Mouse (Mus musculus): ENCODE measurements around the gene Hlcs. TPM values are rescaled to one million over a fixed set of nuclear protein-coding genes. Genes with fewer than 3 reads are reported as not detected.

Hlcs gene
- polyA plus RNA-seq, 1 experiment from 2014 or later = 8.4 TPM

DNA sequence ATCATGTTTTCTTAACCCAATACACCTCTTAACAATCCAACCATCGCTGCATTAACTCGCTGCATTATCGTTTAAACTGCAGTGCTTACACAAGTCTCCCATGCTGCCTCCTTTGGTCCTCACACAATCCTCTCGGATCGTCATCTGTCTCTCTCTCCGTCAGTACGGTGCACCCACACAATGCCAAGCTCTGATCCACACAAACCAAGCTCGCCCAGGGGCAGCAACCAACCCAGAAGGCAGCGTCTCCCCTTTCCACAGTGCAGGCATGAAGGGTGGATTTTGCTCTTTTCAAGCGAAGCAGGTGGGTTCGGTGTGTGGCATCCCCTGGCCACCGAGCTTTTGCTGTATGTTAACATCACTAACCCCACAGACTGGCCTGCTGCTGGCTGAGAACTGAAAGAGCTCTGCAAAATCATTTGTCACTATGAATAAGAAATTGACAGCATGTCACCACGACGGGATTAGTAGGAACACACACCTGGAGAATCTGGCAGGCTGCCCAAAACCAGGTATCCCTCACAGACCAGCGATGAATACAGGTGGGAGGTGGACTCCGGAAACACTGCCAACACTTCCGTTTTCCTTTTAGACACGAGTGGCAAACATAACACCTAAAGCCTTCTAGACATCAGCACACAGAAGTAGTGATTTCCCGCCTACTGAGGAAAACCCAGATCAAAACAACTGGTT lies 52.3 kb downstream of the Hlcs start:
- no peak overlapping the region for H3K4me2 ChIP-seq (ENCODE audit: low read depth, severe bottlenecking)
- H3K4me1 ChIP-seq (ENCODE audit: control insufficient read depth, insufficient read depth, low read length) = no peaks in the 10 kb centered on the region
- no peak for ATAC-seq (ENCODE audit: insufficient number of reproducible peaks, low FRiP score, low TSS enrichment, low read depth)
- no peaks in the 10 kb centered on the region for H3K9me3 ChIP-seq (ENCODE audit: control insufficient read depth, low read length)
- no peak overlapping the region for H3K4me3 ChIP-seq (ENCODE audit: low read depth, low read length)
- H3K36me3 ChIP-seq (ENCODE audit: control insufficient read depth, insufficient read depth, low read length) = no peaks in the 10 kb centered on the region
- 0 out of 2 replicates have a peak, but pooled peaks cover 2% of the 10 kb centered on the region for H3K27me3 ChIP-seq (ENCODE audit: control insufficient read depth, insufficient read depth, low read length)
- H3K27ac ChIP-seq (replicated peaks; ENCODE audit: low read depth, low read length) = no peak overlapping the region
- no peak overlapping the region for H3K9ac ChIP-seq (ENCODE audit: low read length)
- WGBS = 91% methylated on average over 19 of the region's 19 CpGs
- no peak for DNase-seq (ENCODE audit: low spot score)

DNA sequence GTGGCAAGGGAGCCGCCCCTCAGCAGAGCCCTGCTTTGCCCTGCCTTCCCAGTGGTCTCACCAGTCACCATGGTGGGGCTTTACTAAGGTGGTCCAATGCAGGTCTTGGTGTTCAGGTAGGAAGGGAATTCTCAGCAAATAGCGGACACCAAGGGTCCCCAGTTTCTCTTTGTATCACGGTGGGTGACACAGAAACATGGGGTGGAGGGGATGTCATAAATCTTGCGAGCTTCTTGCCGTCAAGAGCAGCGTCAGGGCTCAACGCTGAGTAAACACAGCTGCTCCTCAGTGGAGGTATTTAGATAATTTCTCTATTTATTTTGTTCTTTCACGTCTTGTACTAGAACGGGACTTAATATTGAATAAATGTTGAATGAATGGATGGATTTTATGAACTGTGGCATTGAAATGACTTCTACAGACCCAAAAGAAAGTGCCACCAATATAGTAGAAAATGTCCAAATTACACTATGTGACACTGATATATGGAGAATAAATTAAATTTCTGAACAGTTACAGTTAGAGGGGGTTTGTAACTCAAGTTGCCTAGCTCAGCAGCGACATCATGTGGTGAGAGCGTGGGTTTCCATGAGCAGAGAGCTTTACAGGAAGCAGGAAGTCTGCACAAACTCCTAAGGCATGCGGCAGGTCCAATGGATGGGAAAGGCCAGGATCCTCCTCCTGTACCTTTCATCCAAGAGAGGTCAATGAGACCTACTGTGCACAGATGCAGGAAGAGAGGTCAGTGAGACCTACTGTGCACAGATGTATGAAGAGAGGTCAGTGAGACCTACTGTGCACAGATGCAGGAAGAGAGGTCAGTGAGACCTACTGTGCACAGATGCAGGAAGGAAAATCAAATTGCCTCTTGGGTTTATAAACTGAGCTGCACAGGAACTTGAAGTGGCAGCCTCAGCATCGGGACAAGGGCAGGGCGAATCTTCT lies 54.7 kb downstream of the Hlcs start:
- ATAC-seq (ENCODE audit: insufficient number of reproducible peaks, low FRiP score, low TSS enrichment, low read depth) = peak; percentile 35; the same call in 1 of the 2 replicates
- Histone ChIP-seq H3K9me3 (ENCODE audit: control insufficient read depth, low read length) (no peaks in the 10 kb centered on the region), H3K4me1 (ENCODE audit: control insufficient read depth, insufficient read depth, low read length) (peaks cover 14% of the 10 kb centered on the region), H3K4me2 (ENCODE audit: low read depth, severe bottlenecking) (no peak overlapping the region), H3K36me3 (ENCODE audit: control insufficient read depth, insufficient read depth, low read length) (no peaks in the 10 kb centered on the region), H3K4me3 (ENCODE audit: low read depth, low read length) (no peak overlapping the region), H3K9ac (ENCODE audit: low read length) (no peak overlapping the region), H3K27me3 (ENCODE audit: control insufficient read depth, insufficient read depth, low read length) (0 out of 2 replicates have a peak, but pooled peaks cover 2% of the 10 kb centered on the region), H3K27ac (replicated peaks; ENCODE audit: low read depth, low read length) (no peak overlapping the region)
- peak; percentile 93 for DNase-seq (ENCODE audit: low spot score)
- WGBS = 60% methylated on average over 14 of the region's 14 CpGs

DNA sequence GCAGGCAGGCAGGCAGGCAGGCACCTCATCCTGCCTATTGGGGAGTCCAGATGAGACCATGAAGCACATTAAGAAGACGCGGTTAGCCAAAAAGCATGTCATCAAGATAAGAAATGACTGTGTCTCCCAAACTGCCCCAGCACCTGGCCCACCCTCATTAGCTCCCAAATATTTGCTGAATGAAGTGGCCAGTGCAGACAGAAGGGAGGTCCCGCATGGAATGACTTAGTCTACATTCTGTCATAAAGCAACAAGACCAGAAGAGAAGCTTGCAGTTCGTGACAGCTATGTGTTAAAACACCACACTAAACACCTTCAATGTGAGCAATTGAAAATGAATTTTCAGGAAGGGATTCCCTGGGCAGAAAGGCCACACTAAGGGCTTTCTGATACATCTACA lies 57.8 kb downstream of the Hlcs start:
- Histone ChIP-seq H3K4me1 (ENCODE audit: control insufficient read depth, insufficient read depth, low read length) (peaks cover 33% of the 10 kb centered on the region), H3K9ac (ENCODE audit: low read length) (no peak overlapping the region), H3K27ac (replicated peaks; ENCODE audit: low read depth, low read length) (no peak overlapping the region), H3K4me3 (ENCODE audit: low read depth, low read length) (no peak overlapping the region), H3K27me3 (ENCODE audit: control insufficient read depth, insufficient read depth, low read length) (0 out of 2 replicates have a peak, but pooled peaks cover 2% of the 10 kb centered on the region), H3K4me2 (ENCODE audit: low read depth, severe bottlenecking) (no peak overlapping the region), H3K9me3 (ENCODE audit: control insufficient read depth, low read length) (no peaks in the 10 kb centered on the region), H3K36me3 (ENCODE audit: control insufficient read depth, insufficient read depth, low read length) (no peaks in the 10 kb centered on the region)
- DNase-seq (ENCODE audit: low spot score) (no peak), ATAC-seq (ENCODE audit: insufficient number of reproducible peaks, low FRiP score, low TSS enrichment, low read depth) (no peak)
- 87% methylated on average over 4 of the region's 4 CpGs for WGBS

DNA sequence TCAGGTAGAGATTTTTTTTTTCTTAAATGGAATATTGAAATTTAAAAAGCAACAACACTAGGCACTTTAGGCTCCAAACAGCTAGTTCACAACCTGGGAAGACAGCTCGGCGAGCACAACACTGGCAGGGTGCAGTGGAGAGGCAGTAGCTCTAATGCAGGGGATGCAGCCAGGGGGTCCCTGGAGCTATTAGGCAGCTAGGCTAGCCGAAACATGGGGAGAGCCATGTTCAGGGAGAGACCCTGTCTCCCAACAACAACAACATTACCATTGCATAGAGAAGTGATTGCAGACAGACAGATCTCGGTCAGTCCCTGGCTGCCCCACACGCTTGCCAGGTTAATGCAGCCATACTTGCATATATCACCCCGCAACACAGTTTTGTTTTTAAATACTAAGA lies 58.3 kb downstream of the Hlcs start:
- 0 out of 2 replicates have a peak, but pooled peaks cover 2% of the 10 kb centered on the region for H3K27me3 ChIP-seq (ENCODE audit: control insufficient read depth, insufficient read depth, low read length)
- 84% methylated on average over 6 of the region's 6 CpGs for WGBS
- H3K4me1 ChIP-seq (ENCODE audit: control insufficient read depth, insufficient read depth, low read length) = peaks cover 38% of the 10 kb centered on the region

DNA sequence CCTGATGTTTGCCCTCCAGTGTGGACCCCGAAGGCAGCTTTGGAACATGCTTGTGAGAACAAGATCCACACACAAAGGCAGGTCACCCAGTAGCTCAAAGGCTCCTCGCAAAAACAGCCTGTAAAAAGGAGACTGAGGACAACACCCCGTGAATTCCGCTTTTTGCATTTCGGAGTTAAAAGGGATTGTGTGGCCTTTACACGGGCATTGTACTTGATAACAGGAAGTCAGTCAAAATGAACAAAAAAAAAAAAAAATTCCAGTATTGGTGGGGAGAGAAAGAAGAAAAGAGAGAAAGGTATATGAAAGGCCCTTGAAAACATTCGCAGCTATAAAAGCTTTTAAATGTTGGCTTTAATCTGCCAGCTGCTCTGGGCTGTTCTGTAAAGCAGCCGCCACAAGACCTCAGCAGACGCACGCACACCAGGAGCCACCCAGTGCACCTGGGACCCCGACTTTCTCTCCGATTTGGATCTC lies 58.9 kb downstream of the Hlcs start:
- Histone ChIP-seq H3K27me3 (ENCODE audit: control insufficient read depth, insufficient read depth, low read length) (0 out of 2 replicates have a peak, but pooled peaks cover 2% of the 10 kb centered on the region), H3K27ac (replicated peaks; ENCODE audit: low read depth, low read length) (peak overlapping the region; percentile 71; the same call in 1 of the 2 replicates), H3K4me3 (ENCODE audit: low read depth, low read length) (no peak overlapping the region), H3K4me2 (ENCODE audit: low read depth, severe bottlenecking) (peak overlapping the region; percentile 24; the same call in 1 of the 2 replicates), H3K36me3 (ENCODE audit: control insufficient read depth, insufficient read depth, low read length) (no peaks in the 10 kb centered on the region), H3K9ac (ENCODE audit: low read length) (peak overlapping the region; percentile 37; the same call in 1 of the 2 replicates), H3K4me1 (ENCODE audit: control insufficient read depth, insufficient read depth, low read length) (peaks cover 42% of the 10 kb centered on the region), H3K9me3 (ENCODE audit: control insufficient read depth, low read length) (no peaks in the 10 kb centered on the region)
- 31% methylated on average over 12 of the region's 12 CpGs for WGBS
- DNase-seq (ENCODE audit: low spot score) (peak; percentile 56), ATAC-seq (ENCODE audit: insufficient number of reproducible peaks, low FRiP score, low TSS enrichment, low read depth) (no peak)

More for the DNA sequence above, 58.3 kb downstream of the Hlcs start:
- Histone ChIP-seq H3K9me3 (ENCODE audit: control insufficient read depth, low read length) (no peaks in the 10 kb centered on the region), H3K36me3 (ENCODE audit: control insufficient read depth, insufficient read depth, low read length) (no peaks in the 10 kb centered on the region), H3K4me3 (ENCODE audit: low read depth, low read length) (no peak overlapping the region), H3K27ac (replicated peaks; ENCODE audit: low read depth, low read length) (no peak overlapping the region), H3K4me2 (ENCODE audit: low read depth, severe bottlenecking) (no peak overlapping the region), H3K9ac (ENCODE audit: low read length) (no peak overlapping the region)
- DNase-seq (ENCODE audit: low spot score) = no peak
- ATAC-seq (ENCODE audit: insufficient number of reproducible peaks, low FRiP score, low TSS enrichment, low read depth) = no peak

DNA sequence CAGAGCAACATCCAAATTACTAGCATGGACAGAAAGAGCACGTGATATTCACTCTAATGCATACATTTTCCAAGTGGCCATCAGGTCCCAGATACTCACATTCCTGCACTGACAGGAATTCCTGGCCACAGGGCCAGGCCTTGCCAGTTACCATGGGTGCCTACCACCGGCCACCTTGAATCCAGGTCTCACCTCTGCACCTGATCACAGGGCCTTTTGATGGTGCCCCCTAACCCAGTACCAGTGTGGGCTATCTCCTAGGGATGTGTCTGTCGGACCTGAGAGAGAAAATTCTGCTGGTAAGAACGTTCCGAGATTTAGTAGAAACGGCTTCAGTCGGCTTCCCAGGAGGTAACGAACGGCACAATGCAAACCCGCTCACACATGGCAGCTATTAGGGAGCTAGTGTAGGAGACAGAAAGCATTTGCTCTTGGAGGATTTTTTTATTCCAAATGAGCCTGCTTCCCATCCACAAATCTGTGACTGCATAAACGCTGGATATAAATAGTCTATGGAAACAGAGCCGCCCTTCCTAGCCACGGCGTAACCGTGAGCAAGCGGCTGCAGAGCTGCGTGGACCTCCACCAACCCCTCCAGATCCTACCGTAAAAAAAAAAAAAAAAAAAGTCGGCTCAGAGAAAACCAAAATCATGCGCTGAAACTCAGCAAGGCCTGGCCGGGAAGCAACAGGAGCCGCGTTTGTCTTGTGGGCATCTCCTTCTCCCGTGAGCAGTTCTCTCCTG lies 59.5 kb downstream of the Hlcs start:
- DNase-seq (ENCODE audit: low spot score) (peak; percentile 62), ATAC-seq (ENCODE audit: insufficient number of reproducible peaks, low FRiP score, low TSS enrichment, low read depth) (no peak)
- 34% methylated on average over 24 of the region's 24 CpGs for WGBS
- Histone ChIP-seq H3K4me2 (ENCODE audit: low read depth, severe bottlenecking) (peak overlapping the region; percentile 24; the same call in 1 of the 2 replicates), H3K4me1 (ENCODE audit: control insufficient read depth, insufficient read depth, low read length) (peaks cover 42% of the 10 kb centered on the region), H3K9me3 (ENCODE audit: control insufficient read depth, low read length) (no peaks in the 10 kb centered on the region), H3K36me3 (ENCODE audit: control insufficient read depth, insufficient read depth, low read length) (no peaks in the 10 kb centered on the region), H3K27me3 (ENCODE audit: control insufficient read depth, insufficient read depth, low read length) (0 out of 2 replicates have a peak, but pooled peaks cover 2% of the 10 kb centered on the region), H3K27ac (replicated peaks; ENCODE audit: low read depth, low read length) (peak overlapping the region; percentile 71; the same call in 1 of the 2 replicates), H3K9ac (ENCODE audit: low read length) (peak overlapping the region; percentile 37; the same call in 1 of the 2 replicates), H3K4me3 (ENCODE audit: low read depth, low read length) (no peak overlapping the region)

DNA sequence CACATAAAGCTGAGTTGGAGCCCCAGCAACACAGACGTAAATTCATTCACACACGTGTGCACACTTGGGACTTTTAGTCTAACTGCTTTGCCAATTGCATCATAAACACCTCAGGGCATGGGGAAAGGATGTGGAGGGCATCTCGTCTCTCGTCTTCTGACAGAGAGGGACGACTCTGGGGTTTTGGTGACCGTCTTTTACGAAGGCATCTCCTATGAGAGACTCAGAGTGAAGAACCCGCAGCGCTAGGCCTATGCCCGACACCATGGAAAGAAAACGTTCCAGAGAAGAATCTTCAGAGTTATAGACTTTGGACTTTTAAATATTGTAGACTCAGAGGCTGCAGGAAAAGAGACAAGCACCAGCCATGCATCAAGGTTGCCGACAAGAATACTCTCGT lies 61.6 kb downstream of the Hlcs start:
- Histone ChIP-seq H3K9ac (ENCODE audit: low read length) (no peak overlapping the region), H3K4me2 (ENCODE audit: low read depth, severe bottlenecking) (0 out of 2 replicates have a peak overlapping the region, but pooled peaks have one; percentile 4), H3K27me3 (ENCODE audit: control insufficient read depth, insufficient read depth, low read length) (no peaks in the 10 kb centered on the region), H3K4me3 (ENCODE audit: low read depth, low read length) (no peak overlapping the region), H3K4me1 (ENCODE audit: control insufficient read depth, insufficient read depth, low read length) (peaks cover 46% of the 10 kb centered on the region), H3K27ac (replicated peaks; ENCODE audit: low read depth, low read length) (no peak overlapping the region), H3K36me3 (ENCODE audit: control insufficient read depth, insufficient read depth, low read length) (no peaks in the 10 kb centered on the region), H3K9me3 (ENCODE audit: control insufficient read depth, low read length) (no peaks in the 10 kb centered on the region)
- ATAC-seq (ENCODE audit: insufficient number of reproducible peaks, low FRiP score, low TSS enrichment, low read depth) (no peak), DNase-seq (ENCODE audit: low spot score) (no peak)
- WGBS = 52% methylated on average over 13 of the region's 13 CpGs
